ENCODE assay signal across 12 mouse cellular contexts in genomic region chr4:154886876-154887592, GRCm38 (mm10). TPM values are rescaled to one million over a fixed set of nuclear protein-coding genes. Genes with fewer than 3 reads are reported as not detected.
DNase-seq lines count a peak whose midpoint lies in the region; ATAC-seq and TF ChIP-seq lines count a peak whose summit lies in the region.
"Had no signal": no experiment of that assay in that cellular context is flagged by ENCODE, and none has a peak within 500 bp of the region (broad histone marks: within the 10 kb centered on the region; RNA-seq: fewer than 3 reads in every experiment).

No protein-coding gene starts in this region.

- no peak overlapping the region for H3K9ac ChIP-seq in kidney, embryonic 16.5 days (replicated peaks; ENCODE audit: low read length)
- no peak overlapping the region for H3K9ac ChIP-seq in limb, embryonic 14.5 days (ENCODE audit: low read depth, low read length, severe bottlenecking)
- H3K9ac ChIP-seq: liver, embryonic 14.5 days; neural tube, embryonic 15.5 days had no signal

- WGBS in kidney, embryonic 16.5 days: 60% methylated on average over 13 of the region's 13 CpGs
- 56% methylated on average over 11 of the region's 13 CpGs for WGBS in limb, embryonic 14.5 days

- ATAC-seq in kidney, embryonic 16.5 days (ENCODE audit: low FRiP score, low TSS enrichment): 0 out of 2 replicates have a peak, but pooled peaks have one; percentile 27
- peak; percentile 54; the same call in 1 of the 2 replicates for ATAC-seq in limb, embryonic 14.5 days (ENCODE audit: low FRiP score, low read depth)
- ATAC-seq in activated CD4-positive, CD25-positive, alpha-beta regulatory T cell, adult 4 months: no peak

- H3K36me3 ChIP-seq in kidney, embryonic 16.5 days (ENCODE audit: insufficient read depth, low read length): no peaks in the 10 kb centered on the region
- H3K36me3 ChIP-seq in limb, embryonic 14.5 days (ENCODE audit: control insufficient read depth, insufficient read depth, low read length): no peaks in the 10 kb centered on the region
- H3K36me3 ChIP-seq: neural tube, embryonic 15.5 days had no signal

- no peaks in the 10 kb centered on the region for H3K4me1 ChIP-seq in kidney, embryonic 16.5 days (ENCODE audit: insufficient read depth, low read length)
- no peaks in the 10 kb centered on the region for H3K4me1 ChIP-seq in limb, embryonic 14.5 days (ENCODE audit: control insufficient read depth, insufficient read depth, low read length)
- H3K4me1 ChIP-seq: neural tube, embryonic 15.5 days had no signal

- H3K9me3 ChIP-seq in kidney, embryonic 16.5 days (ENCODE audit: low read length): no peaks in the 10 kb centered on the region
- H3K9me3 ChIP-seq in limb, embryonic 14.5 days (ENCODE audit: control insufficient read depth, low read length): no peaks in the 10 kb centered on the region
- H3K9me3 ChIP-seq: neural tube, embryonic 15.5 days had no signal

- no peak for DNase-seq in kidney, adult 11 months
- DNase-seq in cerebellum, adult 11-12 months: peak; percentile 79
- DNase-seq in cerebellum, postnatal 25 days: peak; percentile 74
- DNase-seq in limb, embryonic 14.5 days (ENCODE audit: low spot score): no peak
- DNase-seq in layer of hippocampus, adult 9-11 months: no peak
- DNase-seq in urinary bladder, adult 2 months (ENCODE audit: low spot score): no peak

- no peak for TF ChIP-seq POLR2A in limb, embryonic 14.5 days (IDR thresholded peaks at IDR 0.05; ENCODE audit: borderline replicate concordance, extremely low read depth, insufficient read depth, insufficient read length)

- H3K4me3 ChIP-seq in kidney, embryonic 16.5 days (ENCODE audit: low read length): no peak overlapping the region
- H3K4me3 ChIP-seq in limb, embryonic 14.5 days (replicated peaks; ENCODE audit: low read length): no peak overlapping the region
- H3K4me3 ChIP-seq: erythroblast, embryonic 14.5 days; neural tube, embryonic 15.5 days had no signal

- no peak overlapping the region for H3K27ac ChIP-seq in kidney, embryonic 16.5 days (ENCODE audit: low read length)
- no peak overlapping the region for H3K27ac ChIP-seq in limb, embryonic 14.5 days (replicated peaks; ENCODE audit: low read depth, low read length)
- H3K27ac ChIP-seq: liver, embryonic 14.5 days; neural tube, embryonic 15.5 days had no signal

- H3K4me2 ChIP-seq in kidney, embryonic 16.5 days (replicated peaks; ENCODE audit: low read depth, low read length): no peak overlapping the region
- no peak overlapping the region for H3K4me2 ChIP-seq in limb, embryonic 14.5 days (replicated peaks; ENCODE audit: low read depth, low read length, severe bottlenecking)
- H3K4me2 ChIP-seq: neural tube, embryonic 15.5 days had no signal

- no peaks in the 10 kb centered on the region for H3K27me3 ChIP-seq in kidney, embryonic 16.5 days (ENCODE audit: insufficient read depth, low read length)
- no peaks in the 10 kb centered on the region for H3K27me3 ChIP-seq in limb, embryonic 14.5 days (ENCODE audit: control insufficient read depth, insufficient read depth, low read length)
- H3K27me3 ChIP-seq: neural tube, embryonic 15.5 days had no signal

RNA-seq across cellular contexts. Expression of gene Fam213b, which starts 11.9 kb away (rescaled TPM):
- 39.1 and 42.2 TPM in 2 replicates for polyA plus RNA-seq in kidney, embryonic 16.5 days (2015; fragmentation: Nextera tagmentation; extraction: Ambion mirVana)
- polyA plus RNA-seq in limb, embryonic 14.5 days (2012; rRNA removed): 24.3 and 33.6 TPM in 2 replicates
- 48.0 and 51.8 TPM in 2 replicates for polyA plus RNA-seq in limb, embryonic 14.5 days (2014; fragmentation: Nextera tagmentation; extraction: Ambion mirVana)
- 1 to 10 TPM; 6.5 to 7.6 TPM for polyA plus RNA-seq in activated CD4-positive, CD25-positive, alpha-beta regulatory T cell, adult 4 months (2017; shearing (Covaris generic))
- 33.1 and 35.2 TPM in 2 replicates for polyA plus RNA-seq in urinary bladder, adult 2 months (2012; rRNA removed)

RNA-seq across cellular contexts. Expression of gene Mmel1, which starts 17.6 kb away (rescaled TPM):
- polyA plus RNA-seq in kidney, embryonic 16.5 days (2015; fragmentation: Nextera tagmentation; extraction: Ambion mirVana): 0.17 TPM in 1 of 2 replicates, not detected in the other
- 0.11 and 0.15 TPM in 2 replicates for polyA plus RNA-seq in limb, embryonic 14.5 days (2012; rRNA removed)
- polyA plus RNA-seq in limb, embryonic 14.5 days (2014; fragmentation: Nextera tagmentation; extraction: Ambion mirVana): 0.10 TPM in 1 of 2 replicates, not detected in the other
- polyA plus RNA-seq in activated CD4-positive, CD25-positive, alpha-beta regulatory T cell, adult 4 months (2017; shearing (Covaris generic)): not detected
- polyA plus RNA-seq in urinary bladder, adult 2 months (2012; rRNA removed): 0.06 and 0.07 TPM in 2 replicates

RNA-seq across cellular contexts. Expression of gene Tnfrsf14, which starts 41.3 kb away (rescaled TPM):
- polyA plus RNA-seq in kidney, embryonic 16.5 days (2015; fragmentation: Nextera tagmentation; extraction: Ambion mirVana): 0.74 and 0.95 TPM in 2 replicates
- polyA plus RNA-seq in limb, embryonic 14.5 days (2012; rRNA removed): 4.1 and 5.8 TPM in 2 replicates
- polyA plus RNA-seq in limb, embryonic 14.5 days (2014; fragmentation: Nextera tagmentation; extraction: Ambion mirVana): 0.87 and 0.99 TPM in 2 replicates
- 100 to 1,000 TPM in 1 of 2 experiments, 10 to 100 TPM in 1; 57.3 to 109 TPM for polyA plus RNA-seq in activated CD4-positive, CD25-positive, alpha-beta regulatory T cell, adult 4 months (2017; shearing (Covaris generic))
- 18.8 and 21.4 TPM in 2 replicates for polyA plus RNA-seq in urinary bladder, adult 2 months (2012; rRNA removed)

RNA-seq across cellular contexts. Expression of gene Ttc34, which starts 49.8 kb away (rescaled TPM):
- 0.24 and 0.59 TPM in 2 replicates for polyA plus RNA-seq in kidney, embryonic 16.5 days (2015; fragmentation: Nextera tagmentation; extraction: Ambion mirVana)
- 0.09 and 0.13 TPM in 2 replicates for polyA plus RNA-seq in limb, embryonic 14.5 days (2012; rRNA removed)
- polyA plus RNA-seq in limb, embryonic 14.5 days (2014; fragmentation: Nextera tagmentation; extraction: Ambion mirVana): 0.06 and 0.10 TPM in 2 replicates
- polyA plus RNA-seq in activated CD4-positive, CD25-positive, alpha-beta regulatory T cell, adult 4 months (2017; shearing (Covaris generic)): not detected
- polyA plus RNA-seq in urinary bladder, adult 2 months (2012; rRNA removed): 0.06 and 0.09 TPM in 2 replicates
- polyA plus RNA-seq: erythroblast, embryonic 14.5 days; liver, embryonic 14.5 days; small intestine, adult 2 months had no signal

Comparison
In these comparisons a context has a peak if more than half of its experiments do, and no peak if none do; other contexts are left out.
1. DNase-seq: peak in cerebellum, adult 11-12 months (single experiment) and cerebellum, postnatal 25 days (2 of 2); none in kidney, adult 11 months (single experiment), limb, embryonic 14.5 days (single experiment), layer of hippocampus, adult 9-11 months (single experiment) and urinary bladder, adult 2 months (single experiment).